Mouse (Mus musculus) brain, embryonic 14.5 days (tissue): ENCODE measurements around the gene Grhl3.

Experiments
- CTCF ChIP-seq: fragments of 200-500 bp; IDR thresholded peaks from 2 replicates; pipeline ENCODE4 v1.5.1; 2012; ENCODE audit warnings: inconsistent platforms, mild to moderate bottlenecking, moderate library complexity, borderline replicate concordance; ENCODE audit not compliant: insufficient read depth, insufficient read length; ENCODE audit errors: extremely low read depth
- POLR2A ChIP-seq: fragments of 200-500 bp; IDR thresholded peaks from 2 replicates; pipeline ENCODE4 v1.6.1; 2012; ENCODE audit warnings: mild to moderate bottlenecking, inconsistent platforms, borderline replicate concordance; ENCODE audit not compliant: poor library complexity, insufficient read depth, insufficient read length, severe bottlenecking; ENCODE audit errors: extremely low read depth

DNA sequence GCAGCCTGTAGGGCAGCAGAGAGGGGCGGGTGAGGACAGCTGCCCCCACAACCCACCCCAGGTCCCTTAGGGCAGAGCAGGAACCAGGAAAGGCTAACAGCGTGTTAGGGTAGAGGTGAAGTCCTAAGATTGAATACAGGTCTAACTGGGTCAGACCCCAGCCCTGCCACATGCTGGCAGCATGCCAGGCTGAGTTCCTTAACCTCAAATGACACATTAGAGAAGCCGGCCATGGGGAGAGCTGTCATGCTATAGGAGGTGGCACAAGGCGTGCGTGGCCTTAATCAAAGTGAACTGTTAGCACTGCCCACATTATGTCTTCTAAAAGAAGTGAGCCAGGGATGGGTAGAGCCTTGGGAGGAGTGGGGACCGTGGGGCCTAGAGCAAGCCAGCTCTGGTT lies 24.1 kb downstream of the Grhl3 start:
- no peak for TF ChIP-seq CTCF
- TF ChIP-seq POLR2A: no peak
